Mouse (Mus musculus): ENCODE measurements around the gene Pald1.

Pald1 gene

DNA sequence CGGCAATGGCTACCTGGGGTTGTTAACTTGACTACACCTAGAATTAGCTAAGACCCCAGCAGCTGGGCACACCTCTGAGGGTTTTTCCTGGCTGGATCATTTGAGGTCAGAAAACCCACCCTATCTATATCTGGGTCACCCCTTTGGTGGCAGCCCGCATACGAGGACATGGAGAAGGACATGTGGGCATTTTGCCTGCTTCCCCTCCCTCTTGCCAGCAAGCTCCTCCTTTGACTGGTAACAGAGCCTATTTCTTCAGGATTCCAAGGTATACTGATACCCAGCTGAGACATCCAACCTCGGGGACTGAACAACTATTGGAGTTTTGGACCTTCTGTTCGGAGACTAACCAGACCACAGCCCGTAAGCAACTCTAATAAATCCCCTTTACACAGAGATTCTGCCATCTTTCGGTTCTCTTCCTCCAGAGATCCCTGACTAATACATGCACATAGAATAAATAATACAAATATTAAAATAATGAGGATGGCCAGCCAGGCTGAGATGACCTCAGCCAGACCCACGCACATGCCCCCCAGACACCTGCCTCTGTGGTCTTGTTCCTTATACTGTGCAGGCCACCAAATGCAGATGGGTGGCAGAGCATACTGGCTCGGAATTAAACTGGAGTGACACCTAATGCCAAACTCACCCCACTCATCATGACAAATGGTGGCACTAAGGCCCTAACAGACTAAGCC, 11.3 kb downstream of the Pald1 start:
- no peak for DNase-seq (ENCODE audit: extremely low read depth, low read depth)

- no peak for DNase-seq (ENCODE audit: extremely low read depth, low read depth)
Measured at GRCm38 (mm10) chr10:61370273-61370979, 12.9 kb downstream of the Pald1 start.

- no peak for DNase-seq (ENCODE audit: extremely low read depth, low read depth)
Measured at GRCm38 (mm10) chr10:61369755-61370154, 13.6 kb downstream of the Pald1 start.

- no peak for DNase-seq (ENCODE audit: extremely low read depth, low read depth)
Measured at GRCm38 (mm10) chr10:61365902-61366301, 17.4 kb downstream of the Pald1 start.

GRCm38 (mm10) chr10:61364431-61364830, 18.9 kb downstream of the Pald1 start:
- DNase-seq (ENCODE audit: extremely low read depth, low read depth) = no peak

DNA sequence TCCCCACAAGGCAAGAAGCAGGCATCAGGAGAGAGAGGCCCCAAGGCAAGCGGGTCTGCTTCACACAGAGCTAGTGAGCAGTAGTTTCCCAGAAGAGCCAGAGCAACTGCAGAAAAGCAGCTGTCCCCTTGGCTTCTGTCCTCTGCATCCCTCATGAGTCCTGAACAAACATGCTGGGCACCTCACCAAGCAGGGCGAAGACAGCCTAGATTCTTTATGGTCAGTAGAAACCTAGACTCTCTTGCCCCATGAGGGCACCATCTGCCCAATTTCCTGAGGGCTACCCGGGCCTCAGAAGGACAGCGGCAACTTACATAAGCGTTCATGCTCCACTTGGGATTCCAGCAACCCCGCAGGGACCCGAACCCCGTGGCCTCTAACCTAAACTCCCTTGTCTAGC, 20.3 kb downstream of the Pald1 start:
- no peak for DNase-seq (ENCODE audit: extremely low read depth, low read depth)

GRCm38 (mm10) chr10:61362483-61362882, 20.8 kb downstream of the Pald1 start:
- no peak for DNase-seq (ENCODE audit: extremely low read depth, low read depth)

- no peak for DNase-seq (ENCODE audit: extremely low read depth, low read depth)
Measured at GRCm38 (mm10) chr10:61360667-61361066, 22.7 kb downstream of the Pald1 start.

DNA sequence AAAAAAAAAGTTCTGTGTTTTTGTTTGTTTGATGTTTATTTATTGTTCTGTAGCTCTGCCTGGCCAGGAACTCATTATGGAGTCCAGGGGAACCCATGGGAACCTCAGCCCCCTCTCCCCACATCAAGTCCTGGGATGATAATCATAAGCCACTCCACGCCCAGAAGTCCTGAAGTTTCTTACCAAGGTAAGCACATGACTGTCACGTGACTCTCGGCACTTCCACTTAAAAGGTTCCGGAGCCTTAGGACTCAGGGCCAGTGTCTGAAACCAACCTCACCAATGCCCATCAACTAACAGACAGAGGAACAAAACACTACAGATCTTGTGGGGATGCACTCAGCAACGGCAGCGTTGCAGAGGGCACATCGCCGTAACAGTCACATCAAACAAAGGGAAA, 23.9 kb downstream of the Pald1 start:
- no peak for DNase-seq (ENCODE audit: extremely low read depth, low read depth)

DNA sequence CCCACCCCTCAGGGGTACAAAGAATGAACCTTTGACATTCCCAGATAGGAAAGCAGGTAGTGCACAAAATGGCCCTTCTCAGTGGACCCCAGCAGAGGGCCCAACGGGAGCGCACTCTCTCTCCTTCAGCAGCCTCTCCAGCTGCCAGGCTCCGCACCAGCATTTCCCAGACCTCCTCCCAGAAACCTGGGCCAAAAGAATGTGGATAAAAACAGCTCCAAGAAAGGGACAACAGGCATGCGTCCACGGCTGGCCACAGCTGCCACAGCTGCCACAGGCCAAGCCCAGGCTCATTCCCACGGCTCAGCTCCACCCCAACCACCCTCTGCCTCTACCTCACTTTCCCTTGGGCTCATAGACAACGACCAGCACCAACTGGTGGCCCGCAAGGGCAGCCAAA, 25.7 kb downstream of the Pald1 start:
- no peak for DNase-seq (ENCODE audit: extremely low read depth, low read depth)

DNA sequence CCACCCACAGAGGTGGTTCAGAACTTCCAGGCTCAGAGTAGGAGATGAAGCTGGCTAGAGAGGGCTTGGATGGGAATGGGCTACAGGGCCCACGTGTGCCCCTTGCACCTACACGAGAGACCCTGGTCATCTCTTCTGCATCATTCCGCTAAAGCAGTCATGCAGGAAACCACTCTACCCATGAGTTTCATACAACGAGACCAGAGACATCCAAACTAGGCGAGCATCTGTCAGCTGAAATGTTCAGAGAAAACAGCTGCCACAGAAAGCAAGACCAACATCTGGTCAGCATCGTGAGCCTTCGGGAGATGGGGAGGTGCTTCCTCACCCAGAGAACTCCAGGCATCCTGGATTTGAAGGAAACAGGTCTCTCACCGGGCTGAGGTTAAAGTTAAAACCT, 26.8 kb downstream of the Pald1 start:
- DNase-seq (ENCODE audit: extremely low read depth, low read depth) = no peak

DNA sequence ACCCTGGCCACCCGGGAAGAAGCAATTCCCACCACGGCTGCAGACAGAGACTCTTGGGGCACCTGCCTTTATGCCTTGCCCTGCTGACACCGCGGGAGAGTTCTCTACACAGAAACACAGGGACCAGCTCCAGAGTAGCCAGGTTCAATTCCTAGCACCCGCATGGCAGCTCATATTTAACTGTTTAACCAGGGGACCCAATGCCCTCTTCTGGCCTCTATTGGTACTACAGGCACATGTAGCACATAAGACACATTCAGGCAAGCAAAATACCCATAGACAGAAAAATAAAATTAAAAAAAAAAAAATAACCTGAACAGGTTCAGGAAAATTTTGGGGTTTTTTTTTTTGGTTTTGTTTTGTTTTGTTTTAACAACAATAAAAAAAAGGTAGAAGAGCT, 27.2 kb downstream of the Pald1 start:
- peak; percentile 41 for DNase-seq (ENCODE audit: extremely low read depth, low read depth)

- DNase-seq (ENCODE audit: extremely low read depth, low read depth) = no peak
Measured at GRCm38 (mm10) chr10:61355611-61356010, 27.7 kb downstream of the Pald1 start.

GRCm38 (mm10) chr10:61351216-61351615, 32.1 kb downstream of the Pald1 start:
- no peak for DNase-seq (ENCODE audit: extremely low read depth, low read depth)

GRCm38 (mm10) chr10:61346374-61346773, 37.0 kb downstream of the Pald1 start:
- no peak for DNase-seq (ENCODE audit: extremely low read depth, low read depth)

- DNase-seq (ENCODE audit: extremely low read depth, low read depth) = no peak
Measured at GRCm38 (mm10) chr10:61345179-61345578, 38.2 kb downstream of the Pald1 start.

DNA sequence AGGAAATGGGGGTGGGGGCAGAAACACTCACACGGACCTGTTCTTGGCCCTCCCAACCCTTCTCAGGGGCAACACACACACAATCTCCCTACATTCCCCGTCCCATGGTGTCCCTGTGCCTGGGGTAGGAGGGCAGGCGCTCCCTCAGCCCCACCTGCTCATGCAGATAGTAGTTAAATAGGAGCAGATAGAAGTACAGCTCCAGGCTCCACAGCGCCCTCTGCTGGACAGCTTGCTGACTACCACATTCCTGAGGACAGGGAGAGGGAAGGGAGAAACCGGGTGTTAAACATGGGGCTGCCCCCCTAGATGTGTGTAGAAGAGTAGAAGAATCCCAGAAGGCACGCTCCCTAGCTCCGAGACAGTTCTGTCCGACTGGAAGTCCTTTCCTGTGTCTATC, 39.4 kb downstream of the Pald1 start:
- peak; percentile 45 for DNase-seq (ENCODE audit: extremely low read depth, low read depth)

DNA sequence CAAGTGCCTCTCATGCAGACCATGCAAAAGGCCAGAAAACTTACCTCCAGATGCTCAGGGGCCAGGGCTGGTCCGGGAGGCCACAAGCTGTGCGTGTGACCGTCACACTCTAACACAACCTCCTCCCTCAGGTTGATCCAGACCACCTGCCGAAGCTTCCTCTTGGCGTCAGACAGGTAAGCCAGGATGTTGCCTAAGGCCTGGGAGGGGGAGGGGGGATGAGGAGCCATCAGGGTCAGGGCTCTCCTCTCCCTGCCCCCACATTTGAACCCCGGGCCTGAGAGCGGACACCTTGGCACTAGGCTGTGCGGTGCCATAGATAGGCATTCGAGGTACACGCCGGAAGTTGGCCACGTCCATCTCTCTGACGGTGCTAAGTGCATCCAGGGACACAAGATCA, 40.6 kb downstream of the Pald1 start:
- no peak for DNase-seq (ENCODE audit: extremely low read depth, low read depth)

- DNase-seq (ENCODE audit: extremely low read depth, low read depth) = peak; percentile 13
Measured at GRCm38 (mm10) chr10:61341557-61341956, 41.8 kb downstream of the Pald1 start.

DNA sequence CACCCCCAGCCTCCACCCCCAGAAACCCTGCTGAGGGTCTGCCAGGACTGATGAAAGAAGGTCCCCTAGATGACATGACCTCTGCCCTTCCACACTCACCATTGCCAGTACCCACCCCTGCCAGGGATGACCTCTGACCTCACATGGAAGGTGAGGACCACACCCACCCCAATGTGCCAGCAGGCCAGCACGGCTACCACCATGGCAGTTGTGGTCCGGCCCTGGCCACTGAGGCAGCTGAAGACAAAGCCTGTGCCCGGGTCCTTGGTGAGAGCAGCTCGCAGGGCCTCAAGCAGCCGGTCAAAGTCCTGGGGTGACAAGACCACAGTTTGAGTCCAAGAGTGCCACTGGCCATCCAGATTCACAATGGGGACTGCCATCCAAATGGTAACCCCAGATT, 42.3 kb downstream of the Pald1 start:
- DNase-seq (ENCODE audit: extremely low read depth, low read depth) = no peak

- no peak for DNase-seq (ENCODE audit: extremely low read depth, low read depth)
Measured at GRCm38 (mm10) chr10:61340247-61340646, 43.1 kb downstream of the Pald1 start.

- peak; percentile 2 for DNase-seq (ENCODE audit: extremely low read depth, low read depth)
Measured at GRCm38 (mm10) chr10:61339216-61339615, 44.1 kb downstream of the Pald1 start.

DNA sequence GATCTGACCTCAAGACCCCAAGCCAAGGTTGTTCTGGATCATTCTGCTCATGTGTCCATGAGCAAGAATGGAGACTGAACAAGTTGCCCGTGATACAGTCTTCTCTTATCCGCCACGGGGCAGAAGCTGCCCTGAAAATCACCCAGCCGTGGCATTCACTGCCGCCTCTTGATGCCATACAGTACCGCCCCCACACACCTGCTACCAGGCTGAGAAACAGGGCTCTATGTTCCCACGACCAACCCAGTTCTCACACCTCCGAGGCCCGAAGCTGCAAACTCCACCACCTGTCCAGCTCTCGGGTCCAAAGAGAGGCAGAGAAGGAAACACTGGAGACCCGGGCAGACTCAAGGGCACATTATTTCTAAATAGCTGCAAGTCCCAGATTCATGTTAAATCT, 45.7 kb downstream of the Pald1 start:
- no peak for DNase-seq (ENCODE audit: extremely low read depth, low read depth)
